Mouse (Mus musculus): ENCODE results near the gene Car10. TPM values are rescaled to one million over a fixed set of nuclear protein-coding genes. Genes with fewer than 3 reads are reported as not detected.

Car10 gene
- total RNA-seq, 2 experiments from 2014 or later, result 0.33 to 0.41 TPM

GRCm38 (mm10) chr11:93579626-93580025, 481.8 kb downstream of the Car10 start:
- no peak for DNase-seq

DNA sequence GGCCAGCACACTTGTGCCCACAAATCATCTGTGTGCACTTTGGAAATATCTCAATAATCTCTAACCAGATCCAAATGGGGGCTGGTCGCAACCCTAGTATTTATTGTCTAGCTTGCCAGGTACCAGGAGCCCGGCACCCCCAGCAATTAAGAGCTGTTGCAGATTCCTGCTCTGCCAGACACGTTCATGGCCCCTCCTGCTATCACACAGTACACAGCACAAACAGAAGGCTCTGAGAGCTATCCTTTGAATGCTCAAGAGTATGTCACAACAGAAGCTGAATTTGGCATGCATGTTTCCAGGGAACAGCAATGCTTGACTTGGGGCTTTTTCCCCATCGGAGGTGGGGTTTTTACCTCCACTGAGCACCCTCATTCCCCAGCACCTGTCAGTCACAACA, 483.5 kb downstream of the Car10 start:
- DNase-seq, result no peak

DNA sequence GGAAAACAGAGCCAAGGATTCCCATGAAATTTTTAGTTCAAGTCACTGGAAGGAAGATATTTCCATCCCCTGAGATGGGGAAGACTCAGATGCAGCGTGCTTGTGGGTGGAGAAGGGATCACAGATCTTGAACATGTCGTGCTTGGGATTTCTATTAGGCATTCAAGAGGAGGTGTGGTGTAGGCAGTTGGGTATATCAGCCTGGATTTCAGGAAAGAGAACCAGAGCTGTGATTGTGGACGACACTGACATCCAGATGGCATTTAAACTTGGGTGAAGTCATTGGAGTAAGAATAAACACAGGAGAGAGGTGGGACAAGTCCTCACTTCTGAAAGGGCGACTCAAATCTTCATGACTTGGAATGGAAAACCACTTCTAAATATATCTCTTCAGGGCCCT, 490.0 kb downstream of the Car10 start:
- no peak for DNase-seq

- no peak for DNase-seq
These were observed 492.8 kb downstream of the Car10 start for GRCm38 (mm10) chr11:93590652-93591051.

DNA sequence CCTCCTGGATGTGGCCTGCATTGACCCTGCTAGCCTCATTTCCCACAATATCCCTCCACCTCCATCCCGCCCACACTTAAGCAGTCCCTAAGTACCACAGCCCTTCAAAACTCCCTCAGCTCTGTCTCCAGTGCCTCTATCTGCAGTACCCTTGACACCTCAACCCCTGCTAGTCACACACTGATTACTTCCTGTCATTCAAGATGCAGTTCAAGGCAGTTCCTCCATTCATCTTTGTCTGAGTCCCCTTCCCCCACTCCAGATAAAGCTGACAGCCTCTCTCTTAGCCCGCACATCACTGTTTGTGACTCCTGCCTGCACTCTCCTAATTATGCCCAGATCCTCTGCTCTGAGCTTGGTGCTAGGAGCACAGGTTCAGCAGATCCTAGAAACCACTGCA, 496.2 kb downstream of the Car10 start:
- no peak for DNase-seq

DNA sequence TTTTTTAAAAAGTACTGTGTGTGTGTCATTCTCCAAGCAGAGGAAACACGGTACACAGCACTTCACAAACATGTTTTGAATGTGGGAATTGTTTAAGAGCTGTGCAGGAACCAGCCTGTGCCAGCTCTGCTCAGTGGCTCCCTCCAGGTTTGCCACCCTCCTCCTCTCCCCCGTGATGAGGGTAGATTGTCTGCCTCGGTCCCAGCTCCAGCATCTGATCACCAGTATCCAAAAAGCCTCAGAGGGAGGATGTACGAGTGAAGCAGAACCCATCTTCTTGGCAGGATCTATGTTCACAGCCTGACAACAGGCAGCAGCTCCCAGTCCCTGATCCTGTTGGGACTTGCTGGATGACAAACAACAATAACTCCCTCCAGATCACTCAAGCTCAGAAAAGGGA, 500.3 kb downstream of the Car10 start:
- no peak for DNase-seq

DNA sequence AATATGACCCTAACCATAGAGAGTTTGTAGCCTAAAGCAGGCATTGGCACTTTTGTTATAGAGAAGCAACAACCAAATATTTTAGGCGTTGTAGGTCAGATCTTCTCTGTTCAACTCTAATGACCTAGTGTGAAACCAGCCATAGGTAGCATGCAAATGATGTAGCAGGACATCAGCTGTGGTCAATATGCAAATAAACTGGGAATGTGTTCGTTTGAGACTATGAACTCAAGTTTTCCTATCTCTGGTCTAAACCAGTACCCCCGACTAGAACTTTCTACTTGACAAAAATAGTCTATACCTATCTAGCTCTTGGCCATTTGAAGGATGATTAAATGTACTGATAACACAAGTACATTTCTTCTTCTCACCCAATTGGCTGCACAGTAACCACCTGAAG, 501.9 kb downstream of the Car10 start:
- no peak for DNase-seq

GRCm38 (mm10) chr11:93603575-93603974, 505.7 kb downstream of the Car10 start:
- DNase-seq, result no peak

- DNase-seq, result no peak
These were observed 509.3 kb downstream of the Car10 start for GRCm38 (mm10) chr11:93607111-93607510.

DNA sequence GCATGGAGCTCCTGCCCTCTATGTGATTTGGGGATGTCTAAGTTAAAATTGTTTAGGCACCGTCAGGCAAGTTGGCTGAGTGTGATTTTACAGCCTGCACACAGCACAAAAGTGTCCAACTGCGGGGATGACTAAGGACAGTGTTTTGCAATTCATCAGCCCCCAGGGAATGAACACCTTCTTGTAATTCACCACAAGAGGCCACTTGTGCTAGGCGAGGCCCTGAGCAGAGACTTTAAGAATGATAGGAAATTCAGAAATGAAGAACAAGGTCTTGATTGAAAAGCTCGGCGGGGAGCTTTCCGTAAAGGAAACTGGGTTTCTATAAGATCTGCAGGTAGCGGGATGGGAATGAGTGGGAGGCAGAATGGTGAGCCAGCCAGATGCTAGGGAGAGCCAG, 510.9 kb downstream of the Car10 start:
- no peak for DNase-seq

GRCm38 (mm10) chr11:93612071-93612470, 514.2 kb downstream of the Car10 start:
- DNase-seq, result no peak

DNA sequence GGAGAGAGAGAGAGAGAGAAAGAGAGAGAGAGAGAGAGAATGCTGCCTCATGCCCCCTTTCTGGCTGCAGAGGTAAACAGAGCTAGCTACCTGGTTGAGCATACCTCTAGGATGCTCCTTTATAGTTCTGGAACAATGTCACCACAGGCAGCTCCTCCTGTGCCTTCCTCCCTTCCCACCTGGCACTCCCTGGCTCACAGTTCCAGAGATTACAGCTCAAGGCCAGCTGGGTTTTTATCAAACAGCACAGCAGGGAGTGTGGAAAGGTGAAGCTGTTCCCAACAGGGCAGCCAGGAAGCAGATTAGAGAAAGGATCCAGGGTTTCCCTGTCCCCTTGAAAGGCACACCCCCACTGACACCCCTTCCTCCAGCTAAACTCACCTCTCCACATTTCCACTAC, 517.0 kb downstream of the Car10 start:
- DNase-seq, result no peak

DNA sequence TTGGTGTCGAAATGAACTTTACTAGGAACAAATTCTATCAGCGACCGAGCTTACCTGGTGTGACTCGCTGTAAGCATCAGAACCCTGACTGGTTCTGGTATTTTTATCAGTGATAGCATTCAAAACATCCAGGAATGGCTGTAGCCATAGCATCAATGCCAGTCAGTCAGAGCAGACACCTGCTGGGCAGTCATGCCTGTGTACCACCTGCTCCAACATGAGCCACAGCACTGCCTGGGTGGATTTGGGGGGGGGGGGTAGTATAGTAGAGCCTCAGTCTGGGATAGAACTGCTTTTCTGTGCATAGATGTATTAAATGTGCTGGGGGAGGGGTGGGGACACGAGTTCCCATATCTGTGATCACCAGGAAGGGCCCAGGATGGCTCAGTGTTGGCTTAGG, 525.8 kb downstream of the Car10 start:
- DNase-seq, result no peak

GRCm38 (mm10) chr11:93639410-93639809, 541.6 kb downstream of the Car10 start:
- no peak for DNase-seq

- DNase-seq, result no peak
These were observed 543.1 kb downstream of the Car10 start for GRCm38 (mm10) chr11:93640954-93641353.

- no peak for DNase-seq
These were observed 544.5 kb downstream of the Car10 start for GRCm38 (mm10) chr11:93642331-93642730.

DNA sequence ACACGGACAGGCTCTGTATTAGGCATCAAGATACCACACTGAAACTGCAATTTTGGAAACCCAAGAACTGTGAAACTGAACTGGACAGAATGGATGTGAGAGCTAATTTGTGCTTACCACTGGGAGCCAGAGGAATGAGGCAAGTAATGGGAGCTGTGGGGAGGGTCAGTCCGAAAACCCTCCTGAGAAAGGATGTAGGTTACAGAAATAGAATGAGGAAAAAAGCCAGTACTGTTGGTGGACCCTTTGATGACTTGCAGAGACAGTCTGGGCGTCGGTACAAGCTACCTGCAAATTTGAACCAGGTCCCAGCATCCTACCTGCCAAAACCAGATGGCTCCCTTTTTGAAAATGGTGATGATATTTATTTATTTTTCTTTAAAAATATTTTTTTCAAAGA, 545.2 kb downstream of the Car10 start:
- DNase-seq, result no peak

- no peak for DNase-seq
These were observed 545.6 kb downstream of the Car10 start for GRCm38 (mm10) chr11:93643436-93643835.

GRCm38 (mm10) chr11:93646216-93646615, 548.4 kb downstream of the Car10 start:
- DNase-seq, result no peak
